Mouse (Mus musculus): ENCODE data around the gene Ccdc51.

DNA sequence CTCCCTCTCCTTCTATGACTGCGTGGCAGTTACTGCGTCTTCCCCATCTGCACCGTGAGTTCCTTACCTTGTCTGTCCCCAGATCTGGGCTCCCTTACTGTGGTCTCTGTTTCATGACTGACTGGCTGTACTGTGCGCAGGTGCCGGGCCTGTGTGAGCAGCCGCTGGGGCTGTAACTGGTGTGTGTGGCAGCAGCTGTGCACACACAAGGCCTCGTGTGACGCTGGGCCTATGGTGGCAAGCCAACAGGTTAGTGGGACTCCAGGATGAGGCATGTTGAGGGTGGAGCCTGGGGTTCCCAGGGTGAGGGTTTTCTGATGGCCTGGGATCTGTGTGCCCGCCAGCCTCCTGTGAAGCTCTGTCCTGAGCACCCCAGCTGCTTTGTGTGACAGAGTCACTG lies 21.8 kb downstream of the Ccdc51 start:
- TF ChIP-seq CTCF (IDR thresholded peaks at IDR 0.05; ENCODE audit: borderline replicate concordance, extremely low read depth, insufficient read depth, insufficient read length) (no peak), POLR2A (IDR thresholded peaks at IDR 0.05; ENCODE audit: borderline replicate concordance, extremely low read depth, insufficient read depth, insufficient read length, poor library complexity, severe bottlenecking) (no peak)

Data from brain, embryonic 14.5 days (tissue).